Mouse (Mus musculus): Measurements from ENCODE around the gene Sptb. TPM values are rescaled to one million over a fixed set of nuclear protein-coding genes. Genes with fewer than 3 reads are reported as not detected.

Sptb gene
- 2.3 and 3.6 TPM in 2 replicates for total RNA-seq (2023)

GRCm38 (mm10) chr12:76710351-76711100, at the start of gene Sptb:
Gene Sptb, minus strand, starts transcription at chr12:76710547.

GRCm38 (mm10) chr12:76530580-76531139, 179.7 kb downstream of the Sptb start, which contains the start of gene Plekhg3:
Gene Plekhg3, plus strand, starts transcription at chr12:76530891.

Other genes with a start within 250 kb of the Sptb start
- gene Plekhg3, start 179.7 kb downstream of the Sptb start, total RNA-seq (2023) = 111 and 133 TPM in 2 replicates
- 15.5 and 17.1 TPM in 2 replicates for gene Churc1, start 55.0 kb upstream of the Sptb start, total RNA-seq (2023)
- 2.9 and 3.3 TPM in 2 replicates for gene Fntb, start 55.0 kb upstream of the Sptb start, total RNA-seq (2023)
- not detected in 2 replicates for gene Gpx2, start 85.0 kb upstream of the Sptb start, total RNA-seq (2023)
- 0.60 TPM in 1 of 2 replicates, not detected in the other for gene Rab15, start 112.4 kb upstream of the Sptb start, total RNA-seq (2023)

Data from neutrophil, adult 65 days (primary cell).